Mouse (Mus musculus) left cerebral cortex, adult 11 months (tissue): ENCODE measurements around the gene Hoxc10.

Experiments used
- DNase-seq: peaks from one replicate; pipeline ENCODE4 v3.0.0; 2022; ENCODE audit warnings: low spot score

Gene Hoxc10

DNA sequence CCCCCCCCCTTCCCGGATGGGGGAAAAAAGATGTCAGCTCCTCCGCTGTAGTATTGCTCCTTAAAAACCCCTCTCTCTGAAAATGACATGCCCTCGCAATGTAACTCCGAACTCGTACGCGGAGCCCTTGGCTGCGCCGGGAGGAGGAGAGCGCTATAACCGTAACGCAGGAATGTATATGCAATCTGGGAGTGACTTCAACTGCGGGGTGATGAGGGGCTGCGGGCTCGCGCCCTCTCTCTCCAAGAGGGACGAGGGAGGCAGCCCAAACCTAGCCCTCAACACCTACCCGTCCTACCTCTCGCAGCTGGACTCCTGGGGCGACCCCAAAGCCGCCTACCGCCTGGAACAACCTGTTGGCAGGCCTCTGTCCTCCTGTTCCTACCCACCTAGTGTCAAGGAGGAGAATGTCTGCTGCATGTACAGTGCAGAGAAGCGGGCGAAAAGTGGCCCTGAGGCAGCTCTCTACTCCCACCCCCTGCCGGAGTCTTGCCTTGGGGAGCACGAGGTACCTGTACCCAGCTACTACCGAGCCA lies at the start of gene Hoxc10:
Hoxc10 (plus strand) TSS at position 21 of the 536 bp plus-strand sequence.
- DNase-seq: no peak

DNA sequence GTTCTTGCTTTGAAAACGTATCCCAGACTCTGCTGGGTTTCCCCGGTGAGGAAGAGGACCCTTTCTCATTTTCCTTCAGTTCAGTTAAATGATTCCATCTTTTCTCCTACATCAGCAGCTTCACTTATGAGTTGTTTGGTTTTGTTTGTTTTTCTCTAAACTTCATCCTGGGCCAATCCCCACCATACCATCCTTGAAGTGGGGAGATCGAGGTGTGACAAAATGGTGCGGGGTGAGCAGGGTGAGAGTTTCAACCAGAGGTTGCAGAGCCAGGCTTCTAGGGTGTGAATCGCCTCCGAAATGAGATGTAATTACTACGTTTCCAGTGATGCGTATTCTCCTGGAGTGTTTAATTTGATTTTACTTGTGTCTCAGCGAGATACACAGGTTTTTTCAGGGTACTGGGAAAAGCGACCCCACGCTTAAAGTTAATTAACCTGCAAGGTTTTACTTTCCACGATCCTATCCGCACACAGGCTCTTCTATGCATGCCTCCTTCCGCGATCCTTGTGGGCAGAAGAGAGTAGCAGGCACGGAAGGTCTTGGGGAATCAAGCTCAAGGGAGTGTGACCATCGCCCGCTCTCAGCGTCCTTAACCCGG lies 48.5 kb upstream of the Hoxc10 start:
- DNase-seq: no peak

DNA sequence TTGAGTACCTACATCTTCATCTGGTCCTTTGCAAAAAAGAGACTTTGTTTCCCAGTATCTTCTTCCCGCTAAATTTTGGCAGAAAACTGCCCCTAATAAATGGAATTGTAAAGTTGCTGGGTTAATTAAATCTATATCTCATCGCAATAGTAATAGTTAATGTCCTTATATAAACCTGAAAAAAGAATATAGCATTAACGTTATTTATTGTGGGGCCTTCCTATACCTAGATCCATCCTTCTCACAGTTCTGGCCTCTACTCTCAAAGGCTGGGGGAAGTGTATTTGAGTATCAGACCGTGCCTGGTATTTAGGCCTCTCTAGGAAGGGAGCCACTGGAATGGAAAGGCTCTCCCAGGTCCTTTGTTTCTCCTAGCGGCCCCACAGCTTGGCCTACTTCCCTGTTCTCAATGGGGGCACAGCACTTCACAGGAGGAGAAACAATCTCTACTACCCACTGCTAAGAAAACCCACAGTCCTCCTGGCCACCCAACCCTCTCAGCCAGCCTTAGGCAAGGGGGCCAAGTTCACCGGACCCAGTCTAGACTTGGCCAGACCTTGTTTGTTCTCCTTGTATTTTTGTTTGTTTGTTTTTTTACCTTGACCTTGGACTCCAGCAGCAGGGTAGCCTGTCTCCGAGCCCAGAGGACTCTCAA lies 47.9 kb upstream of the Hoxc10 start:
- no peak for DNase-seq

DNA sequence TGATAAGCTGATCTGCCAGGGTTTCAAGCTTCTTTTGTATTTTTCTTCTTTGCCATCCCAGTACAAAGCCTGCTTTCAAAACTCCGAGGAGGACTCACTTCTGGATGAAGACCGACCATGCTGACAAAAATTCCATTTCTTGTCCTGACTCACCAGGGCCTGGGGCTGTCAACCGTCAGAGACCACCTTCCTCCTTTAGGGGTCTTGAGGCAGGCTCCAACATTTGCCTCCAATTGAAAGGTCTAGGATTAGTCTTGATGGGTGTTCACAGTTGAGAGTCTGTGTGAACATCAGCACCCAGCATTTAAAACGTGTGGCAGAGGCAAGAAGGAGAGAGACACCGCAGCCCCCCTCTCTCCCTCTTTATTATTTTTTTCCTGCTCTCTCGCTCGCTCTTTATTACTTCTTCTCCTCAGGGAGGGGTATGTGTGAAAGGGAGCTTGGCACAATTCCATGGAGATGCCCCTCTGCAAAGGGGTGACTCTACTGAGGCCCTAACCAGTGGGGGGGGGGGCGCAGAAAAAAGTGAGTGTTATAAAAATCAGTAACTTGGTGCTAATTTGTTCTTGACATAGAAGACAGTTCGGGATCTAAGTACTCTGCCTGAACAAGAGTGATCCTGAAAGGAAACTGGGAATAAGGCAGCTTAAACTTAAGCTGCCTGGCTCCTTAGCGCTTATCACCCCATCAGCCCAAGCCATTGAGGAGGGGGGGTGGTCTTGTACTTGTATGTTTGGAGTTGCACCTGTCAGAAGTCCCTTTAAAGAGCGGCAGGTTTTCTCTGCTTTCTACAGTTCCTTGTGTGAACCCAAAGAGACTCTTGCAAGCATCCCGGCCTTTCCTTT lies 47.0 kb upstream of the Hoxc10 start:
- no peak for DNase-seq

DNA sequence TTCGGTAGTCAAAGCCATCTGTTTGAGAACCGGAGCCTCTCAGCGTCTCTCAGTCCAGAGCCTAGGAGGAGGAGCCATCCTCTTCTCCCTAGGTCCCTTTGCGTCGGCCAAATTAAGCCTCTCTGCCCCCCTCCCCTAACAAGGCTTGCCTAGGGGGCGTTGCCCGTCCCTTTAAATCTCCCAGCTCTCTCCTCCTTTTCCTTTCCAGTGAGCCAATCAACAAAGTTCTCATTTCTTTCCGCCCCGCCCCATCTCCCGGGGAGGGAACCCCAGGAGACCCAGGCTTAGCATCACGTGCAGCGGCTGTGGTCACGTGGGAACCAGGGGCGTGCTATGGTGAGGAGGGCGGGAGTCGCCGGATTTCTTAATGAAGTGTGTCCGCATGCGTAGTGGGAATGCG lies 46.0 kb upstream of the Hoxc10 start:
- no peak for DNase-seq

DNA sequence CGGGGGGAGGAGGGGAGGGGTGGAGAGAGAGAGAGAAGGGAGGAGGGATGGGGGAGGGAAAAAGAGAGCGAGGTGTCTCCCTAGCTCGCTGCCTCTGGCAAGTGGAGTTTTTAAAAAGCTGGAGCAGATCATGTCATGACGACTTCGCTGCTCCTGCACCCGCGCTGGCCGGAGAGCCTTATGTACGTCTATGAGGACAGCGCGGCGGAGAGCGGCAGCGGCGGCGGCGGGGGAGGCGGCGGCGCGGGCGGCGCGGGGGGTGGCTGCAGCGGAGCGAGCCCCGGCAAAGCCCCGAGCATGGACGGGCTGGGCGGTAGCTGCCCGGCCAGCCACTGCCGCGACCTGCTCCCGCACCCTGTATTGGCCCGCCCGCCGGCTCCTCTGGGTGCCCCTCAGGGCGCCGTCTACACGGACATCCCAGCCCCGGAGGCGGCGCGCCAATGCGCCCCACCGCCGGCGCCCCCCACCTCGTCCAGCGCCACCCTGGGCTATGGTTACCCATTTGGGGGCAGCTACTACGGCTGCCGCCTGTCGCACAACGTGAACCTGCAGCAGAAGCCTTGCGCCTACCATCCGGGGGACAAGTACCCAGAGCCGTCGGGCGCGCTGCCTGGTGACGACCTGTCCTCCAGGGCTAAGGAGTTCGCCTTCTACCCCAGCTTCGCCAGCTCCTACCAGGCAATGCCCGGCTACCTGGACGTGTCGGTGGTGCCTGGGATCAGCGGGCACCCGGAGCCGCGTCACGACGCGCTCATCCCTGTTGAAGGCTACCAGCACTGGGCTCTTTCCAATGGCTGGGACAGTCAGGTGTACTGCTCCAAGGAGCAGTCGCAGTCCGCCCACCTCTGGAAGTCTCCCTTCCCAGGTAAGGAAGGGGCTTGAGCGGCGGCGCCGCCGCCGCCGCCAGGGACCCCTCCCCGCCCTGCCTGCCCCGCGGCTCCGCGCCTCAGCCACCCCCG lies 45.3 kb upstream of the Hoxc10 start, which contains the start of gene Hoxc13:
Hoxc13 (plus strand) TSS at position 51 of the 959 bp plus-strand sequence.
- no peak for DNase-seq

DNA sequence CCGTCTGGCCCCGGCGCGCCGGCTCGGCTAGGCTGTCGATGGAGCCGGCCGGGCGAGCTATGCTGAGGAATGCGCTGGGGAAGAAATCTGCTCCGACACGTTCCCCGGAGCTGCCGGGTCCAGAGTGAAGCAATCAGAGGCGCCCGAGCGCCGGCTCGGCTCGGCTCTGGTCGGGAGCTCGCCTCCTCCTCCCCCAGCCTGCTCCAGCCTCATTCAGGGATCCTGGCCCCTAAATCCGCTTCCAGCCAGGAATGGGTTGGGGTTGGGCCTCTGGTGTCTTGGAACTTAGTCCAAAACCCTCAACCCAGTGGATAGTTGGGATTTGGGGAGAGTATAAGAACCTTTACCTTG lies 44.6 kb upstream of the Hoxc10 start:
- no peak for DNase-seq

DNA sequence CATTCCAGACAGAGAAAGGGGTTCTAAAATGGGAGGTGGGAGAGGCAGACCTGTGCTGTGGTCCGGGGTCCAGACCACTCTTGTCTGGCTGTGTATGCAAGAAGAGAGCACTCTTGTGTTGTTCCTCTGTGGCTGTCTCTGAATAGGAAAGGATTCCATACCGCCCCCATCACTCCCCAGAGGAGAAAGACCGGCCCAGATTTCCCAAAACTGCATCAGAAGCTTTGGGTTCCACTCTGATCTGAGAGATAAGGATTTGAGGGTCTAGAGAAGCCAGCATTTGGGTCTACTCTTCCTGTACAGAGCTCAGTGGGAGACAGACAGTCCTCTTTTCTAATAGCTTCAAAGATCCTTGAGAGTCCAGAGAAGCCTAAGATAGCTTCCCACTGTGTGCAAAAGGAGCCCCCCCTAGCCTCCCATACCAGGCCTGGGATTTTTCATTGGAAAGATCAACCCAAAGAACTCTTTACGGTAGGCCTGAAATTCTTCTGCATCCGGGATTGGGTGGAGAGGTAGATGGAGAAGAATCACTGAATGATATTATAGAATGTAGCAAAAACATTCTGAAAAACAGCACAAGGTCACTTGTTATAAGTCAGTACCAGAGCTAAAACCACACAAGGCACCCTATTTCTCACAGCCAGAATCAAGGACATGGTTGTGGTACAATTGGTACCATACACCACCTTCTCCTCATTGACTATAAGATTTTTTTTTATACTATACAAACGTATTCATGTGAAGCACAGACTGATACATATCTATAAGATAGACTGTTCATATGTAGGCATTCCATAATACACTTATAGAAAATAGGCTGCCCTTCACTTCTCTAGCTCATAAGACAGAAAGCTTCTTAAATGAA lies 43.7 kb upstream of the Hoxc10 start:
- no peak for DNase-seq

DNA sequence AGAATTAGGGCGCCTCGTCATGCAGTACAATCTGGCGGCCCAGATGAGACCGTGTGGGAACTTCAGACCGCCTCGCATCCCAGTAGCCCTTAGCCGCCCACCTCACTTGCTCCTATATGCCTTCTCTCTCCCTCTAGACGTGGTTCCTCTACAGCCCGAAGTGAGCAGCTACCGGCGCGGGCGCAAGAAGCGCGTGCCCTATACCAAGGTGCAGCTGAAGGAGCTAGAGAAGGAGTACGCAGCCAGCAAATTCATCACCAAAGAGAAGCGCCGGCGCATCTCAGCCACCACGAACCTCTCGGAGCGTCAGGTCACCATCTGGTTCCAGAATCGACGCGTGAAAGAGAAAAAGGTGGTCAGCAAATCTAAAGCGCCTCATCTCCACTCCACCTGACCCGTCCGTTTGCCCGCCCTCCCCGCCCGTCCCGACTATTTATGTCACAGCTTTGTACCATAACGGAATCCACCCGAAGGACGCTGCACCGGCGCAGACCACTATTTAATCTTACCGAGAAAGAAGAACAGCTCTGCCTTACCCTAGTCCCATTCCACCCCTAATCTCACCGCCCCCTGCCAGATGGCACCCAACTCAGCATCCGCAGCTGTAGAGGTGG lies 39.5 kb upstream of the Hoxc10 start:
- DNase-seq: no peak

DNA sequence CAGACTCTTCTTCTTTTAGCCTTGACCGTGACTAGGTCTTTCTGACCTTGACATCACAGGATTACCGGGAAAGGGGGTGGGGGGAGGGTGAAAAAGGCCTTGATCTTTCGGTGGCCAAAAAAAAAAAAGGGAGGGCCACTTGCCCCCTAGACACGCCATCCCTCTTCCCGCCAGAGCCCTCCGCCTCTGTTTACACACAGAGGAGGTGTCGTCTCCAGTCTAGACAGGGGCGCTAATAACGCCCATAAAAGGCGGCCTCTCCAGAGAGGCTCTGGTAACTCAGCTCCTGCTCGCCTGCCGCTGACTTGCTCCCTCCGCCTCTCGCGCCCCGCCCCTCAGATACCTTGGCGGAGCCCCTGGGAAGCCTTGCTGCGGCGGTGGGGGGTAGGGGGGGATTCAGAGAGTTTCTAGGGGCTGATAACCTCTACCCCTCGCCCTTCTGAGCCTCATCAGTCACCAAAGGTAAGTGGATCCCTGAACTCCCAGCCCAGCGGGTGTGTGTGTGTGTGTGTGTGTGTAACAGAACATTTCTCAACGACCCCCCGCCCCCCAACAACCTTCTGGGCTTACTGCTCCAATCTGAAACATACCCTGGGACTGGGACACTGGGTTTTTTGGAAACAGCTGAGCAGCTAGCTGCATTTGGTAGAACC lies 34.8 kb upstream of the Hoxc10 start:
- DNase-seq: no peak

DNA sequence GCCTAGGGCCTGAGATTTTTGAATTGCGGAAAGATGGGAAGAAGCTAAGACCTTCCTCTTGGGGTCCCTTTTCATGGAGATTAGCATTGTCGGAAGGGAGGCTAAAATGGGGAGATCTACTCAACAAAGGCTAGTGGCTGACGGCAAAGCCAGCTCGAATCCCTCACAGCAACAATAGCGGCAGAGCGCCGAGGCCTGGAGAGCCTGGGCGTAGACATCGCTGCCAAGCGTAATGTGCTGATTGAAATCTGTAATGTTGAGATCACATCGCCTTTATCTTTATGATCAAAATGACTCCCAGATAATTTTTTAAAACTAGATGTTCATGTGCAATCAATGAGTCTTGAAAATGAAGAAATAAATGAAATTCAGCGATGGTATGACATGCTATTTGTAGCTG lies 32.2 kb upstream of the Hoxc10 start:
- no peak for DNase-seq

DNA sequence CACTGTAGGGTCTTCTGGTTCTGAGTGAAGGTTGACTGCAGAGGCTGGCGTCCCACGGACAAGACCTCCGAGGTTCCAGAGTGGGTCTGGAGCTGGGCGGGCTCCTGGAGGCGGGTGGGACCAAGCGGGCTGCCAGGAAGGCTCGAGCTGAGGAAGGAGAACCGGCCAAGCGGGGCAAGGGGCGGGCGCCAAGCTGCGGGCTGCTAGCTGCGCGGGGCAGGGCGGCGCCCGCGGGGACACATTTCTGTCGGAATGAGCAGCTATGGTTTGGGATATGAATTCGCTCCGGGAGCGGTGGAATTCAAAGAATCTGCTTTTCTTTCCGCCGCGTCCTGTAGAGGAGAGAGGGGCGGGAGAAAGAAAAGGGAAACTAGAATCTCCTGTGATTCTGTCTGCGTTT lies 31.7 kb upstream of the Hoxc10 start:
- no peak for DNase-seq

DNA sequence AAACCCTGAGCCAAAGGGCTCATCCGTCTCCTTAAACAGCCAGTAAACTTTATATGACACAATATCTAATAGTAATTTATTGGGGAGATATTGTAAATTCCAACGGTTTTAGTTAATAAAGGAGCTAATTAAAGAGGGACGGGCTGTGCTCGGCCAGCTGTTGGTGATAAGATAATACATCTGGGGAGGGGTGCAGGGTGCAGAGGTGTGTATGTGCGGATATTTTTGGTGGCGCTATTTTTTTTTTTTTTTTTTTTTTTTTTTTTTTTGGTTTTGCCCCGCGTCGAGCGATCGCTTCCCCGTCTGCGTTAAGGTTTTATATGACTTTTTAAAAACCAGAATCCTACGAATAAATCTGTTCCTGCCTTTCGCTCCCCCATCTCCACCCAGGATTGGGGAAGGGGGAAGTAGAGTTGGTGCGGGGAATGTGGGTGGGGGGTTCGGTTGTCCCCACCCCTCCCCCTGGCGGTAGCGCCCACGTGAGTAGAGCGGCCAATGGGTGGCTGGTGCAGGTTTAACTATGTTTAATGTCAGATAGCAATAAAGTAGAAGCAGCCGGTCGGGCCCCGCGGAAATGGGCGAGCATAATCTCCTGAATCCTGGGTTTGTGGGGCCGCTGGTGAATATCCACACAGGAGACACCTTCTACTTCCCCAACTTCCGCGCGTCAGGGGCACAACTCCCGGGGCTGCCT lies 30.2 kb upstream of the Hoxc10 start, which contains the start of gene Hoxc12:
Hoxc12 (plus strand) TSS at position 479 of the 694 bp plus-strand sequence.
- no peak for DNase-seq

DNA sequence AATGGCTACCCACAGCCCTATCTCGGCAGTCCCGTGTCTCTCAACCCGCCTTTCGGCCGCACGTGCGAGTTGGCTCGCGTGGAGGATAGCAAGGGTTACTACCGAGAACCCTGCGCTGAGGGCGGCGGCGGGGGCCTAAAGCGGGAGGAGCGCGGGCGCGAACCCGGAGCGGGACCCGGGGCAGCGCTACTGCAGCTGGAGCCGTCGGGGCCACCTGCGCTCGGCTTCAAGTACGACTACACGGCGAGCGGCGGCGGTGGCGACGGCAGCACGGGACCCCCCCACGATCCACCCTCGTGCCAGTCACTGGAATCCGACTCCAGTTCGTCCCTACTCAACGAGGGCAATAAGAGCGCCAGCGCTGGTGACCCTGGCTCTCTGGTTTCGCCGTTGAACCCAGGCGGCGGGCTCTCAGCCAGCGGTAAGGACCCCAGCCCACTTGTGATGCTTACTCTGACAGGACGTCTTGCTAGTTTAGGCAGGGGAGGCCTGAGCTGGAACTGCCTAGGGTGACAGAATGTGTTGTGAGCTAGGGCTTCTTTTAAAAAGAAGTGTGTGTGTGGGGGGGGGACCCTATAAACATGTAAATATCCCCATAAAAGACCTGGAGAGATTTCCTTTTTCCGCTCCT lies 29.4 kb upstream of the Hoxc10 start:
- DNase-seq: no peak

DNA sequence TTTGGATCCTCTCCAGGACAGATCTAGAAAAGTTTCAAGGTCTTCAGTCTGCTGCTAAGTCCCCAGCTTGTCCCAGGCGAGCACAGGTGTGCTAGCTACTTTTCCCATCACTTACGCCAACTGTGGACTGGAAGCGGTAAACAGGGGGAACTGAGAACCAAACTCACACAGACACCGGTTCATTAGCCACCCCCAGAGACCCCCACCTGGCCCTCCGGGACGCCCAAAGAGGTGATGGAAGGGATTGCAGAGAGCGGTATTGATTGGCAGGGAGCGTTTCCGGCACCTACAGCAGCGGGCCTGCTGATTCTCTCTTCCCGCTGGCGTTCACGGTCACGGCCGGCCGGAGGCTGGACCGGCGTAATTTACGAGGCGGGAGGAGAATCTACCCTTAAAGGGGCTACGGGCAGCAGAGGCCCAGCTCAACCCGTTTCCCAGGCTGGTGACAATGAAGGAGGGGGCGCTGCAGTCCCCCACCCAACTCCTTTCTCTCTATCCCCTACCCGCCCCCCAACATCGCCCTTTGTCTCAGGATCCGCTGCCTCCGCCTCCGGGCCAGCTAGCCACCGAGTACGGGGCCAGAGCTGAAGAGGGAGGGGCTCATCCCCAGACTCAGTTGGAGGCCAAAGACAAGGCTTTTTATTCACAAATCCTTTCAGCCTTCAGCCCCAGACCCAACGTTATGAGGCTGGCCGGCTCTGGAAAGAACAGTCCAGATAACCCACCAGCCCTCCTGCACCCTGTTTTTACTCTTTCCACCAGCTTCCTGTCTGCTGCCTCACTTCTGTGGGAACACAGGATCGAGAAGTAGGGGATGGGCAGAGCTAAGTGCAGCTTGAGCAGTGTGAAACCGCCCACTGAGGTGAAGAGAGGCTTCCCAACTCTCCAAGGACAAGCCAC lies 27.1 kb upstream of the Hoxc10 start:
- no peak for DNase-seq

DNA sequence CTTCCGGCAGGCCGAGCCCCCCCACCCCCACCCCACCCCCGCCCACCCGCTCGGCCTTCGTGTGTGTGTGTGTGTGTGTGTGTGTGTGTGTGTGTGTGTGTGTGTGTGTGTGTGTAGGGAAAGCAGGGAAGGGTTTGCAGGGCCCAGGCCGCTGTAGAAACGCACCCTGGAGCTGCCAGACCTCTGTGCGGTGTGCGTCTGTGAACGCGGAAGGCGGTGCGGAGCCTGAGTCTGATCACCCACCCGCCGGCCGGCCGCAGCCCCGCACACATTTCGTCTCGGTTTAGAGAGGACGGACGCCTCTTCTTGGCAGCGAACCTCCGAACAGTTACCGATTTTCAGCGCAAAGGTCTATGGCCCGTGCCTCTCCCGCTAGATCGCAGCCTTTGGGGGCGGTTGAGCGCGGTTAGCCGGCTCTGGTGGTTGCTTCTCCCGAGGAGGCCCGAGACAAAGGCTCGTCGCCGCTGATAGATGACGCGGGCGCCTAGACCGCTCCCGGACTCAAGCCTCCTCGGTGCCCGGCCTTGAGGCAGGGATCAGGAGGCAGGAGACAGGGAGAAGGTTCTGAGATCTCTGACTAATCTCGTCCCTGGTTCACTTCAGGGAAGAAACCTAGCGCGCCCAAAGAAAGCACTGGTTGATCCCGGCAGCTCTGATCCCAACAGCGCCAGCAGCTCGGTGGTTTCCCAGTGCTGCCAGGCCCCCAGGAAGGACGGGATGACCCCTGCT lies 23.7 kb upstream of the Hoxc10 start:
- DNase-seq: no peak

DNA sequence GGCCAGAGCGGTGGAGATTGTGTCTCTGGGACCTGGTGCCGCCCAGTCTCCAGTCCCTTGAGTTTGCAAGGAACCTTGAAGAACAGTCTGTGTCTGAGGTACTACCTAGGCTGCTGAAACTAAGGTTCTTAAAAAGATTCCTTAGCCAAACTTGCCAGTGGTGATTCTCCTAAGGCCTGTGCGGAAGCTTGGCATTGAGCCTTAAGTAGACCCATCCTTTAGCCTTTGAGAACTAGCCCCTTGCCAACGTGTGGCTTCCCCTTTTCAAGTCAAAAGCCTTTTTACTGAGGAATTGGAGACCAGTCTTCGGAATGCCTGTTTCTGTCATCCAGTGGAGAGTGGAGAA lies 23.2 kb upstream of the Hoxc10 start:
- no peak for DNase-seq
